14 mouse cellular contexts compared by ENCODE assay signal in the genomic region with DNA sequence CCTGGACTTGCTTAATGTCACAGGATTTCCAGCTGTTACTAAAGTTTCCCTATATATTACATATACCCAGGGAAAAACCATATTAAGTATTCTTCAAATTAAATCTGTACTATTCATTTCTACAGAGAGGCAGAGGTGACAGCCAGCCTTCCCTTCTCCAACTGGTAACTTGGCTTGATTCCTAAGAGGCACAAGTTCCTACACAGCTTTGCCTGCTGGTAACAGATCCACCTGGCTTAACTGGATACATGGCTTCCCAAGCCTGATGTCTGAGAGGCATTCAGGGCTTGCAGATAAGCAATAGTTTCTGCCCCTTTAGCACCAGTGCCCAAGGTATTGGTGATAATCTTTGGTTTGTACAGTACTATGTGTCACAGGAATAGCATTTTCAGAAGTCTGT. TPM values are rescaled to one million over a fixed set of nuclear protein-coding genes. Genes with fewer than 3 reads are reported as not detected.
"Had no signal": no experiment of that assay in that cellular context is flagged by ENCODE, and none has a peak within 500 bp of the region (broad histone marks: within the 10 kb centered on the region; RNA-seq: fewer than 3 reads in every experiment).

No protein-coding gene starts in this region.

- ATAC-seq: lung, postnatal 0 days; midbrain, embryonic 15.5 days had no signal

- DNase-seq: kidney, adult 9 months; kidney, postnatal 14 days; layer of hippocampus, adult 9-11 months; liver, embryonic 13.5 days; lung, embryonic 14.5 days; right cerebral cortex, adult 18-20 months; right cerebral cortex, postnatal 14 days; right cerebral cortex, postnatal 4 days; spleen, adult 18-20 months; thymus, postnatal 25 days had no signal

RNA-seq across cellular contexts. Expression of gene Gm10118, which starts 27.3 kb away (rescaled TPM):
- total RNA-seq: liver, adult 2 months; megakaryocyte, adult 5-6 weeks had no signal
